ENCODE assay signal across 19 mouse cellular contexts in genomic region chr19:59054632-59054951, GRCm38 (mm10). TPM values are rescaled to one million over a fixed set of nuclear protein-coding genes. Genes with fewer than 3 reads are reported as not detected.
DNase-seq lines count a peak whose midpoint lies in the region; ATAC-seq and TF ChIP-seq lines count a peak whose summit lies in the region.
"Had no signal": no experiment of that assay in that cellular context is flagged by ENCODE, and none has a peak within 500 bp of the region (broad histone marks: within the 10 kb centered on the region; RNA-seq: fewer than 3 reads in every experiment).

No protein-coding gene starts in this region.

- no peak overlapping the region for H3K9ac ChIP-seq in hindbrain, embryonic 13.5 days
- no peak overlapping the region for H3K9ac ChIP-seq in hindbrain, embryonic 12.5 days
- H3K9ac ChIP-seq in midbrain, embryonic 13.5 days (replicated peaks): no peak overlapping the region
- no peak overlapping the region for H3K9ac ChIP-seq in midbrain, postnatal 0 days (replicated peaks; ENCODE audit: low read length, poor library complexity, severe bottlenecking)
- H3K9ac ChIP-seq in forebrain, embryonic 16.5 days (replicated peaks; ENCODE audit: low read depth, low read length): no peak overlapping the region
- H3K9ac ChIP-seq: embryonic facial prominence, embryonic 15.5 days; intestine, embryonic 15.5 days had no signal

- H3K27me3 ChIP-seq in hindbrain, embryonic 13.5 days: peaks cover 3% of the 10 kb centered on the region; the same call in 1 of the 2 replicates
- H3K27me3 ChIP-seq in hindbrain, embryonic 12.5 days: no peaks in the 10 kb centered on the region
- no peaks in the 10 kb centered on the region for H3K27me3 ChIP-seq in midbrain, embryonic 13.5 days
- no peaks in the 10 kb centered on the region for H3K27me3 ChIP-seq in midbrain, postnatal 0 days (ENCODE audit: insufficient read depth, low read length)
- H3K27me3 ChIP-seq in forebrain, embryonic 16.5 days (replicated peaks; ENCODE audit: control insufficient read depth, insufficient read depth, low read length): no peaks in the 10 kb centered on the region
- H3K27me3 ChIP-seq: embryonic facial prominence, embryonic 15.5 days; intestine, embryonic 15.5 days had no signal

- H3K4me2 ChIP-seq in hindbrain, embryonic 13.5 days: no peak overlapping the region
- H3K4me2 ChIP-seq in hindbrain, embryonic 12.5 days (replicated peaks): no peak overlapping the region
- H3K4me2 ChIP-seq in midbrain, embryonic 13.5 days (replicated peaks): no peak overlapping the region
- H3K4me2 ChIP-seq in midbrain, postnatal 0 days (ENCODE audit: low read depth, low read length, poor library complexity, severe bottlenecking): no peak overlapping the region
- peak overlapping the region; percentile 13; the same call in 1 of the 2 replicates for H3K4me2 ChIP-seq in forebrain, embryonic 16.5 days (ENCODE audit: low read length)
- H3K4me2 ChIP-seq: embryonic facial prominence, embryonic 15.5 days; intestine, embryonic 15.5 days had no signal

- no peak for TF ChIP-seq CTCF in midbrain, postnatal 0 days (IDR thresholded peaks at IDR 0.05)

- H3K27ac ChIP-seq in hindbrain, embryonic 13.5 days: no peak overlapping the region
- no peak overlapping the region for H3K27ac ChIP-seq in hindbrain, embryonic 12.5 days
- 0 out of 2 replicates have a peak overlapping the region, but pooled peaks have one; percentile 35 for H3K27ac ChIP-seq in midbrain, embryonic 13.5 days
- H3K27ac ChIP-seq in midbrain, postnatal 0 days (ENCODE audit: low read depth, low read length): no peak overlapping the region
- H3K27ac ChIP-seq in forebrain, embryonic 16.5 days (ENCODE audit: low read length): peak overlapping the region; percentile 96
- H3K27ac ChIP-seq: embryonic facial prominence, embryonic 15.5 days; gastrocnemius, adult 2 months; intestine, embryonic 15.5 days had no signal

- peaks cover 16% of the 10 kb centered on the region for H3K4me1 ChIP-seq in hindbrain, embryonic 13.5 days (replicated peaks)
- H3K4me1 ChIP-seq in hindbrain, embryonic 12.5 days: peaks cover 7% of the 10 kb centered on the region; the same call in 1 of the 2 replicates
- H3K4me1 ChIP-seq in midbrain, embryonic 13.5 days (replicated peaks): peaks cover 12% of the 10 kb centered on the region
- H3K4me1 ChIP-seq in midbrain, postnatal 0 days (ENCODE audit: insufficient read depth, low read length): no peaks in the 10 kb centered on the region; the same call in 1 of the 2 replicates
- peaks cover 42% of the 10 kb centered on the region for H3K4me1 ChIP-seq in forebrain, embryonic 16.5 days (replicated peaks; ENCODE audit: control insufficient read depth, insufficient read depth, low read length)
- H3K4me1 ChIP-seq: embryonic facial prominence, embryonic 15.5 days; intestine, embryonic 15.5 days had no signal

- ATAC-seq in hindbrain, embryonic 13.5 days (ENCODE audit: low FRiP score): 0 out of 2 replicates have a peak, but pooled peaks have one; percentile 59
- no peak for ATAC-seq in hindbrain, embryonic 12.5 days (ENCODE audit: low FRiP score)
- peak; percentile 65; the same call in 1 of the 2 replicates for ATAC-seq in midbrain, embryonic 13.5 days
- ATAC-seq in midbrain, postnatal 0 days (ENCODE audit: low FRiP score): no peak
- ATAC-seq in forebrain, embryonic 16.5 days: peak; percentile 69
- ATAC-seq: intestine, embryonic 15.5 days had no signal

- H3K36me3 ChIP-seq in hindbrain, embryonic 13.5 days: no peaks in the 10 kb centered on the region
- no peaks in the 10 kb centered on the region for H3K36me3 ChIP-seq in hindbrain, embryonic 12.5 days
- no peaks in the 10 kb centered on the region for H3K36me3 ChIP-seq in midbrain, embryonic 13.5 days
- H3K36me3 ChIP-seq in midbrain, postnatal 0 days (ENCODE audit: insufficient read depth, low read length): no peaks in the 10 kb centered on the region
- 0 out of 2 replicates have a peak, but pooled peaks cover 2% of the 10 kb centered on the region for H3K36me3 ChIP-seq in forebrain, embryonic 16.5 days (ENCODE audit: control insufficient read depth, insufficient read depth)
- H3K36me3 ChIP-seq: embryonic facial prominence, embryonic 15.5 days; intestine, embryonic 15.5 days had no signal

- H3K9me3 ChIP-seq in hindbrain, embryonic 13.5 days: no peaks in the 10 kb centered on the region
- H3K9me3 ChIP-seq in hindbrain, embryonic 12.5 days (replicated peaks): no peaks in the 10 kb centered on the region
- H3K9me3 ChIP-seq in midbrain, embryonic 13.5 days: no peaks in the 10 kb centered on the region
- H3K9me3 ChIP-seq in midbrain, postnatal 0 days (ENCODE audit: low read length): no peaks in the 10 kb centered on the region
- no peaks in the 10 kb centered on the region for H3K9me3 ChIP-seq in forebrain, embryonic 16.5 days (ENCODE audit: control insufficient read depth, low read length)
- H3K9me3 ChIP-seq: embryonic facial prominence, embryonic 15.5 days; intestine, embryonic 15.5 days had no signal

- WGBS in hindbrain, embryonic 13.5 days: 81% methylated on average over 6 of the region's 6 CpGs
- 85% methylated on average over 6 of the region's 6 CpGs for WGBS in hindbrain, embryonic 12.5 days
- 78% methylated on average over 6 of the region's 6 CpGs for WGBS in midbrain, embryonic 13.5 days
- WGBS in midbrain, postnatal 0 days: 54% methylated on average over 6 of the region's 6 CpGs
- 42% methylated on average over 6 of the region's 6 CpGs for WGBS in forebrain, embryonic 16.5 days

- H3K4me3 ChIP-seq in hindbrain, embryonic 13.5 days: no peak overlapping the region
- no peak overlapping the region for H3K4me3 ChIP-seq in hindbrain, embryonic 12.5 days
- no peak overlapping the region for H3K4me3 ChIP-seq in midbrain, embryonic 13.5 days (replicated peaks)
- no peak overlapping the region for H3K4me3 ChIP-seq in midbrain, postnatal 0 days (ENCODE audit: low read depth, low read length)
- H3K4me3 ChIP-seq in forebrain, embryonic 16.5 days (replicated peaks; ENCODE audit: low read length): no peak overlapping the region
- H3K4me3 ChIP-seq: embryonic facial prominence, embryonic 15.5 days; erythroblast, embryonic 14.5 days; gastrocnemius, adult 2 months; intestine, embryonic 15.5 days had no signal

- DNase-seq in midbrain, postnatal 0 days (ENCODE audit: low spot score): no peak
- no peak for DNase-seq in lung, postnatal 10 days
- DNase-seq: adrenal gland, adult 8-10 months; adrenal gland, postnatal 36 days; cerebellum, adult 8-10 months; cerebellum, postnatal 14 days; embryo, embryonic 11 days; gastrocnemius, adult 2 months; gastrocnemius, postnatal 25 days; heart, postnatal 10 days; heart, postnatal 4 days; kidney, adult 18-20 months had no signal

RNA-seq across cellular contexts. Expression of gene Shtn1, which starts 21.3 kb away (rescaled TPM):
- polyA plus RNA-seq in hindbrain, embryonic 13.5 days (2015; fragmentation: Nextera tagmentation; extraction: Ambion mirVana): 29.6 and 29.8 TPM in 2 replicates
- 8.0 and 8.9 TPM in 2 replicates for polyA plus RNA-seq in hindbrain, embryonic 12.5 days (2016; fragmentation: Nextera tagmentation; extraction: Ambion mirVana)
- polyA plus RNA-seq in midbrain, embryonic 13.5 days (2015; fragmentation: Nextera tagmentation; extraction: Ambion mirVana): 15.5 and 19.0 TPM in 2 replicates
- 69.8 and 70.9 TPM in 2 replicates for total RNA-seq in midbrain, postnatal 0 days (2014; rRNA removed)
- polyA plus RNA-seq in midbrain, postnatal 0 days (2015; fragmentation: Nextera tagmentation; extraction: Ambion mirVana): 67.5 and 68.1 TPM in 2 replicates
- polyA plus RNA-seq in forebrain, embryonic 16.5 days (2015; fragmentation: Nextera tagmentation; extraction: Ambion mirVana): 78.5 and 86.5 TPM in 2 replicates
- polyA plus RNA-seq: erythroblast, embryonic 14.5 days had no signal

Comparison
In these comparisons a context has a peak if more than half of its experiments do, and no peak if none do; other contexts are left out.
1. ATAC-seq: peak in hindbrain, embryonic 13.5 days (single experiment), midbrain, embryonic 13.5 days (single experiment) and forebrain, embryonic 16.5 days (single experiment); none in hindbrain, embryonic 12.5 days (single experiment) and midbrain, postnatal 0 days (single experiment).
2. H3K27ac ChIP-seq: peak in midbrain, embryonic 13.5 days (single experiment) and forebrain, embryonic 16.5 days (single experiment); none in hindbrain, embryonic 13.5 days (single experiment), hindbrain, embryonic 12.5 days (single experiment) and midbrain, postnatal 0 days (single experiment).